Mouse (Mus musculus) right cerebral cortex, postnatal 10 days (tissue): Measurements from ENCODE around the gene Csgalnact2.
A peak's percentile ranks its signal among the peaks of the same experiment; 100 is the strongest.

ENCODE experiments used
- DNase-seq, 2 experiments: peaks; one replicate each; pipeline ENCODE4 v3.0.0; 2021; ENCODE audit warnings: low spot score in 2 of 2

Gene Csgalnact2

DNA sequence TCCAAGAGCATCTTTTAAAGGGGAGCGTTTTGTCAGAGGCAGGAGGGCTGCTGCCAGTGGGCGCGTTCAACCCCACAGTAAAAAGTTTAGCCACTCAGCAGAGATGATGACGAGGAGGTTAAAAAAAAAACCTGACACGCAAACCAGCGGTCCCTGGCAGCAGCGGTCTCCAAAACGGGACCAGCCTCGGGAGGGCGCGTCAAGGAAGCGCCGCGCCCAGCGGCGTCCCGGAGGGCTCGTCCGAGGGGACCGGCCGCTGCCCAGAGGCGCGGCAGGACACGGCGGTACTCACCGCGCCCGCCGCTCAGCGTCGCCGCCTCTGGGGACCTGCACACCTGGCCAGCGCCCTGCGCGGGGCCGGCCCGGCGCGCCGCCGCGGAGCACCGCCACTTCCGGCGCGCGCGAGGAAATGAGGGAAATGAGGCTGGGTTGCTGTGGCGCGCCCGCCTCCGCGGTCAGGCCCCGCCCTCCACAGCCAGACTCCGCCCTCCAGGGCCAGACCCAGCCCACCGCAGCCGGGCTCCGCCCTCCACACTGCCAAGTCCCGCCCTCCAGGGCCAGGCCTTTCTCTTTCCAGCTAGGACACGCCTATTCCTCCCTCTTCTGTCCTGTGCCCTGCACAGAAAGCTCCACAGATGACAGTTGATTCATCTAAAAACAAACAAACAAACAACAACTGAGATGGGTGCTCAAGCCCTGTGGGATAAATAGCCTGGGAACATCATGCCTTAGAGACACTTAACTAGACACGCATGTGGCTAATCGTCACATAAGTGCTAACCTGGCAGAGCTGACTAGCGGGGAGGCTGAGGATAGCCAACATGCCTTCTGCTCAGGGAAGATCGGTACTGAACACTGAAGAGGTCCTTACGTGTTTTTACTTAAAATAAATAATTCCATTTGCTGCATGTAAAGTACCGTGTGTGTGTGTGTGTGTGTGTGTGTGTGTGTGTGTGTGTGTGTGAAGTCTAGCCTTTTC, at the start of gene Csgalnact2:
TSS of gene Csgalnact2 (minus strand) at position 410 of the 979 bp plus-strand sequence.
- peak; percentile 93 to 94 for DNase-seq

DNA sequence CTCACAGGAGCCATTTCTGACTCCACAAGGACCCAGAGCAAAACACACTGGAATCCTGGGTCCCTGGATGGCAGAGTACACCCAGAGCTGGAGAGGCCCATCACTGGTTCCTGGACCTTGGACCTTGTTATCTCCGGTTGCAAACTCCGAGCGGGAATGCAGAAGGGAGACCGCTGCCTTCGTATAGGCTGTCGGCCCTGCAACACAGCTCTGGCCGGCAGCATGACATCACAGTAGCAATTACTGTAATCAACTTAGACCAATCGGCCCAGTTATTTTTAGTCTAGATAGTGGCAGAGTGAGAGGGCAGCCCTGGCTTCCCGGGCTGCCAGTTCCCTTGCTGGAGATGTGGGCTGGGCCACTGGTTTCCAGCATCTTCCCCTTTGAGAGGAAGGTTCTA, 49.7 kb upstream of the Csgalnact2 start:
- DNase-seq = no peak

DNA sequence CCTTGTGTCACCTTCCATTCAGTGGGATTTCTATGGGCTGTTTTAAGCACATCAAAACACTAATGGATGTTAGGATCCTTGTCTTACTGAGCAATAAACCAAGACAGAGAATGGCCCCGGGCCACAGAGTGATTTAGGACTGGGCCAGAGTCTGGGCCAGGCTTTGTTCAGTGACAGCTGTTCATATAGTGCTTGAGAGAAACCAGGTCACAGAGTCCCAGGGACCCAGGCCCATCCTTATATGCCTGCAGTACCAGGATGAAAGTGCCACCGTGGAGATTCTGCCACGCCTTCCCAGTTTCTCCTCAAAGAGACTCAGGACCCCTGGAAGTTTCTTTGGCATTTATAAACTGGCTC, 48.3 kb upstream of the Csgalnact2 start:
- DNase-seq = no peak

DNA sequence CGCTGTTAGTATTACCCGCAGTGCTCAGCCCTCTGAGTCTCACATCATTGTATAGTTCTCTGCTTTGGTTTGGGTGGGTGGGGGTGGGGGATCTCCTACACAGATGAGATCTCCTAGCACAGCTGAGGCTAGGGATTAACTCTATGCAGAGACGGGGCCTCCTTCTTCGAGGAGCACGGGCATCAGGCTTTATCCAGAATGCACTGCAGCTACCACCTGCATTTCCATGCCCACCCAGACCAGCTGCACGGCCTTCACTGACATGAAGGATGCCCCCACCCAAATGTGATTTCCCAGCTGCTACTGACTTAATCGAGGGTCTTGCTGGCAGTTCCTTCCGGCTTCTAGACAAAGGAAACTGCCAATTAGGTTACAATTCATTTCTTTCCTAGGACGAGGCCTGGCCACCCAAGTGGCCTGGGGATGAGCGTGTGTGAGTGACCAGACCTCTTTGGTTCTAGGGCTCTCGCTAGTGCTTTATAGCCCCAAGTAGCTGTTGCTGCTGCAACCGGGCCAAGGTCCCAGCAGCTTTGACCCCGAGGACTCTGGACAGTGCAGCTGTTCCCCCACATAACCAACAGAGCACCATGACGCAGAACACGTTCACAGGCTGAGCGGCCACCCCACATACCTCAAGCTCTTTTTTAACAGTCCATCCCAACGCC, 47.8 kb upstream of the Csgalnact2 start:
- no peak for DNase-seq

DNA sequence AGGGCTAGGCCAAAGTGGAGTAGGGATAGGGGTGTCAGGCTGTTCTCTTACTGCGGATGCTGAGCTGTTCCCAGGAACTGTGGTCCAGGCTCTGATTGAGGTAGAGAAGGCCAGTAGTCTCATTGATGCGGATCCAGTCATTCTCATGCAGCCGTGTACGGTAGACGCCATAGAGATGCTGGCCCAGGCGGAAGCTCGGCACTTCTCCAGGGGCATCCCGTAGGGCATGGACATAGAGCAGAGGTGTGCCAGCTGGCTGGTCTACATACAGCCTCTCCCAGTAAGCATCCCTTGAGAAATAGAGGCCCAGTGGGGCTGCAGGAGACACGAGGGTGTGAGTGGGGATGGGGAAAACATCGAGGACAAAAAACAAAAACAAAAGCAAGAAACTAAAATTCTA, 45.2 kb upstream of the Csgalnact2 start:
- DNase-seq = no peak

DNA sequence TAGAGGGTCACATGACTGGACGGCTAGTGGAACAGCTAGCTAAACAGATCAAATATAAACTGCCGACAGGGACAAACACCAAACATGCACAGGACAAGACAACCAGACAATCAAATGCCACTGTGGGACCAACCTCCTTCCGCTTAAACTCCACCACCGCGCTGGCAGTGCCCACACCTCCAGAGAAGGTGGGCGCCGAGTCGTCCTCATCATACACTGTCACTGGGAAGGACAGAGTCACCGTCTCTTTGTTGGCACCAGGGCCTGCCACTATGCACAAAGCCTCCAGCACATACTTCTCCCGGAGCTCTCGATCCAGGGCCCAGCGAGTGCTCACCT, 41.1 kb upstream of the Csgalnact2 start:
- DNase-seq = no peak

DNA sequence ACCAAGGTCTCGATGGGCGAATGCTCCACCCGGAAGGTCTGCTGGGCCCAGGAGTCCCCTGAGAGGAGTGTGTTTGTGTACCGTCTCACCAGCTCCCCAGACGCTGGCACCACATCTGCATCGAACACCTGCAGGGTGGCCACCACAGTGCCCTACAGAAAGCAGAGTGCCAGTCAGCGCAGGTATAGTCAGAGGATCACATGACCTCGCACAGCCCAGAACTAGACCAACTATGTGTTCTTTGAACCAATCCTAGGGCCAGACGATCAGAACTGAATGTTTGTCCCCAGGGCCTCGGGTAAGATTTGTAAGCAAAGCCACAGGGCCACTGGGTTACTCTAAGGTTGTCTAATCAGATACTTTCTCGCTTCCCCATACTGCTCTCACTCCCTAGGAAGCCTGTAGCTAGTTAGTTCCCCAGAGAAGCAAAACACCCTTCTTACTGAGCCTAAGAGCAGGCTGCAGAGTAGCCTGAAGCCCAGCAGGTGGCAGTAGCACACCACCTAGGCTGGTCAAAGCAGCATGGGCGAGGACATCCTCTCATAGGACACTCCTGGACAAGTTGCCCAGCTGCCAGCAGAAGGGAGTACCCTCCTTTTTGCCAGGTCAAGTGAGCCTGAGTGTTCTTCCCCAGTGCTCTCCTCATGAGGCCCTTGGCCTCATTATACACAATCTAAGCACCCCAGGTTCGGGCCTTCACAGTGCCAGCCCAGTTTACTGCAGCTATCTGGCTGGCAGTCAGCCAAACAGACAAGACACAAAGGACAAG, 40.6 kb upstream of the Csgalnact2 start:
- DNase-seq = peak; percentile 78 to 83

DNA sequence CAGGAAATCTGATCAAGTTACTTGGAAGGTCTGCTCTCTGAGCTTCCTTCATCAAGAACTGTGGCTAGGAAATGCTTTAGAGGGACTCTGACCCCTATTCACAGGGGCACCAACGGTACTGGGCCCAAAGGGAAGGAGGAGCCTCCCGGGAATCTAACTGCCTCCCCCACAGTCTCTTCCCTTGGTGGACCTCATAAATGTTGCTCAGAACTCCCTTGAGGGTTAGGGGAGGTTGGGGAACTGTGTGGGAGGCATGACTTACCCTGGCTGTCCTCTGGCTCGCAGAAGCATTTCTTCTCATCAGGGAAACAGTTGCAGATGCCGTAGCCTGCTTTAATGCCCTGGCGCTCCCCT, 35.0 kb upstream of the Csgalnact2 start:
- DNase-seq = peak in 1 of 2 experiments; percentile 7

DNA sequence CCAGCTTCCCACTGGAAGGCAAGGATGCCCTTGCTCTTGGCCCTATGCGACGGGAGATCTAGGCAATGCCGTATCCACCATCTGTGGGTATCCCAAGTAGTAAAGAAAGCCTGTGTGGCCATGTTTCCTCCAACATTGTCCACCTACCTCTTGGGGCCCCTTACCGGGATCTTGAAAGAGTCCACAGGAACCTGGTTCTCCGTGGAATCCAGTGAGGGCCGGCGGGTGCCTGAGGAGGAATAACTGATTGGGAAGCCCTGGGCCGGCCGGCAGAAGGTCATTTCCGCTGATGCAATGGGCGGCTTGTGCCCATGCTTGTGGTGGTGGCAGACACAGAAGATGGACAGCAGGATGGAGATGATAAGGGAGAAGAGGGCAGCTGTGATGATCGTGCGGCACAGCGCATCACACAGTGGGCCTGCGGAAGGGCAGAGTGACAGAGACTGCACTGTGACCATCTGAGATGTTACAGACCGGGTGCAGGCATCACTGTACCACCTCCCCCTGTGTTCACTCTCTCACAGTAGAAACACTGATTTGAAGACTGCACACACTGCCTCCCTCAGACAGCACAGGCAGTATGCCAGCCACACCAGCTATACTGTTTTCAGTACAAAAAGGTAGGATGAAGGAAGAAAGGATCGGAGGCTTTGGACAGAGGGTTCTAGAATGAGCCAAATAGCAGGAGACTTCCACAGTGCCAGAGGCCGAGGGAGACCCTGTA, 34.5 kb upstream of the Csgalnact2 start:
- DNase-seq = no peak

DNA sequence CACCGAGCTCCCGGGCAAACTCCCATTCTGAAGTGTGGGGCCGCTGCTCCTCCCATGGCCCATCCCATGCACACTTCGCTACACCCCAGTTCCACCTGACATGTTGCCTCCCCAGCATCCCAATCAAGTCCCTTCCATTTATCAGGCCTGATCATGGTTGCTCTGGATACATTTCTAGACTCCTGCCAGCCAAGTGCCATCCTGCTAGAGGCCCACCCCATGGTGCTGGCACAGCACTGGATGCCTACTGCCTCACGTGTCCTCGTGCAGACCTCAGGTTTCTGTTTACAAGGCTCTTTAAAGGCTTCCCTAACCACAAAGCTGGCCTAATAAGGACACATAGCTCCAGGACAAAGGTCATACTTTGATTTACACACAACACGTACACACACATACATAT, 32.4 kb upstream of the Csgalnact2 start:
- DNase-seq = no peak

DNA sequence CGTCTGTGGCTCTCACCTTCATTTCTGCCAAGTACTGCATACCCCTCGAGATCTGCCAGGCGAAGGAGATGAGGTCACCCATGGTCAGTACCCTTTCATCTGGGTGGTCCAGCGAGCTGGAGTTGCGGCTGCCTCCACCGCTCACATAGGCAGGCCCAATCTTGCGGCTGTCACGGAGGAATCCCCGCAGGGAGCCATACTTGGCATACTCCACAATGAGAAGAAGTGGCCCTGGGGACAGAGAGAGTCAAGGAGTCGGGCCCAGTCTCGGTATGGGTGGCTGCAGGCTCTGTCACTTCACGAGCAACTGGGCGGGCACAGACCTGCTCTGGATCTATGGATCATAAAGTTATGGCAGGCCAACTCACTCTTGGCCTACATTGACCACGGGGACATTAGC, 29.2 kb upstream of the Csgalnact2 start:
- DNase-seq = no peak

DNA sequence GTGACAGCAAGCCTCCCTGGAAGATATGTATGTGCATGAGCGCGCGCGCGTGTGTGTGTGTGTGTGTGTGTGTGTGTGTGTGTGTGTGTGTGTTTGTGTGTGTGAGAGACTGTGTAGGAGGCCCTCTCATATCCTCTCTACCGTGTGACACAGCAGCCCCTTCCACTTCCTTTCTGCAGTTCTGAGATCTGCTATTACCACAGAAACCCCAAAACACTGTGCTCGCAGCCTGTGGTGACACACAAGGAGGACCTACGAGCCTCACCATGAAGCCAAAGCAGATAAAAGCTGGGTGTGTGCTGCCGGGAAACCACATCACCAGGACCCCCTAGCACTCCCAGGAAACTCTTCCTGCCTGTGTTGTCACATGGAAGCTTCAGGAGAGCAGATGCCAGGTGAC, 28.1 kb upstream of the Csgalnact2 start:
- DNase-seq = no peak

DNA sequence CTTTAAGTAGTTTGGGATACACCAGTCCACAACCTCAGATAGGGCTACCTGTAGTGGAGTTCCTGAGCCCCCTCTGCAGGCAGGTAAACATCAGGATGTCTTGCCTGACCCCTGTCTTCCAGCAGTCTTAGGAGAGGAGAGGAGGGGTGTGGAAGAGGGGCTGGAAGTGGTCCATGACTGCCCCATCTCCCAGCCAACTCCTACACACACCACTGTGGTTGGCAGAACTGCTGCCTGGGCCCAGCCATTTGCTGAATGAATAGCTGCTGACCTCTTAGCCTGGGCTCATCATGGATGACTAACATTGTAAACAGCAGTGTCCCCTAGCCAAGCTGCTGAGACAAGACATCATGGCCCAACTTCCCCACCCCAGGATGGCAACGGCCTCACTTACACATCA, 26.6 kb upstream of the Csgalnact2 start:
- no peak for DNase-seq

DNA sequence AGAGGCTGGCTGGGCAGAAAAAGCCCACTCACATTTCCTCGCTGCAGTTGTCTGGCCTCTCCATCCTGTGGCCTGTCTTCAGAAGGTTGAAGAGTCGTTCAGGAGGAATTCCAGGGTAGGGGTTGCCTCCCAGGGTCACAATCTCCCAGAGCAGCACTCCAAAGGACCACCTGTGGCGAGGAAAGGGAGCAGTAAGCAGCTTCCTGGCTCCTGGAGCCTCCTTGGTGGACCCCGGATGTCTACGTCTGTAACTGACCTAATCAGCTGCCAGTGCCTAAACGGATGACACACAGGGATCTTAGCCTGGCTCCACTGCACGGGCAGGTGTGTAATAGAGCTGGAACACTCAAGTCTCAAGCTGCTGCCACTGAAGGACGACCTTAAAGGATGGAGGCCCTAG, 25.8 kb upstream of the Csgalnact2 start:
- DNase-seq = no peak

DNA sequence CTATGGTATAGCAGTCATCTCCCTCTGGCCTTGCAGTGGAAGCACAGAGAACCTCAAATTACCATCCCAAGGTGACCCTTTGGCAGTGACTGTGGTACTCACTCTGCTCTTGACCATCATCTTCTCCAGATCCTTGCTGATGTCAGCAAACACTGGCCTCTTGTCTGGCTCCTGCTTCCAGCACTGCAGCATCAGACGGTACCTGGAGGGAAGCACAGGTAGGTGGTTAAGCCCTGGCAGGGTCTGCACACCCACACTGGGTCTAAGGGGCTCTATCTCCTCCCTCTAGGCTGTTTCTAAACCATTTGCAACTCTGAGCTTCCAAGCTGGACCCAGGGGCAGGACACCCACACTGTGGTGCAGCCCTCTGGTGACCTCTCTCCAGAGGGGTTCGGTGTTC, 24.1 kb upstream of the Csgalnact2 start:
- no peak for DNase-seq

DNA sequence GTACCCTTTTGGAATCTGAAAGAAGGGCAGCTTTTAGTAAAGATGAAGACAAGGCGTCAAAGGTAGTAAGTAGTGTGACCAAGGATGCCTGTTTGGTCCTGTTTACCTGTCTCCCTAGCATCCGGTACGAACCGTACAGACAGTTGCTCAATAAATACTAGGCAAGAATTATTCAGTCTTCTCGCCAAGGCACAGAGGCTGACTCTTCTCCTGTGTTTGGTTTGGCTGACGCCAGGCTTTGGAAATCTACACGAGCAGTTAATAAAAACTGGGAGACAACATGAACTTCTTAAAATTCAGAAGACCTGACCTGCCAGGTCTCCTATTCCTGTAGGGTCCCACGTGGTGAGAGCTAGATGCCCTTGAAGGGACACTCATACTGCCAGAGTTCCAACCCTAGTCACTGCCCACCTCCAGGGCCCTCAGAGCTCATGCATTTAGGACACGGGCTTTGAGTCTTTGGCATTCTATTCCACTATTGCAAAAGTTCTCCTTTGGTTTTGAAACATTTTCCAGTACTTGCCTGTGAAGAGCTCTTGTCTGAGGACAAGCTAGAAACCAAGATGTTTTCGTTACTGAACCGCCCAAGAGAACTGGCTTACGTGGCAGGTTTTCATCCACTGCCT, 23.6 kb upstream of the Csgalnact2 start:
- no peak for DNase-seq

DNA sequence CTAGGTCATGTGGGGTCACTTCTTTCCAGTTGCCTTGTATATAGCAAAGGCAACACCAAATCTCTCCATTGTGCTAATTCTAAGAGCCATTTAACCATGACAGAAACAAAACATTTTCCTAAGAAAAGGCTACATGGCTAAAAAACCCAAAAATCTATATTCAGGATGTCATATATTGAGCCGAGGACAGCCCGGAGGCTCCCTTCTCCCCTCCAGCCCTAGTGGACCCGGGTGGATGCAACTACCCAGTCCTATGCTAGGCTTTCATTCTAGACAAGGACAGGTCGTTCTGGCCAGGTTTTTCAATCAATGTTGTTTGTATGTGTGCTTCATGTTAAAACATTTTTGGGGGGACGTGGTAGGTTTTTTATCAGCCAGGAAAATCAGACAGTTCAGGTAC, 14.2 kb upstream of the Csgalnact2 start:
- DNase-seq = no peak

DNA sequence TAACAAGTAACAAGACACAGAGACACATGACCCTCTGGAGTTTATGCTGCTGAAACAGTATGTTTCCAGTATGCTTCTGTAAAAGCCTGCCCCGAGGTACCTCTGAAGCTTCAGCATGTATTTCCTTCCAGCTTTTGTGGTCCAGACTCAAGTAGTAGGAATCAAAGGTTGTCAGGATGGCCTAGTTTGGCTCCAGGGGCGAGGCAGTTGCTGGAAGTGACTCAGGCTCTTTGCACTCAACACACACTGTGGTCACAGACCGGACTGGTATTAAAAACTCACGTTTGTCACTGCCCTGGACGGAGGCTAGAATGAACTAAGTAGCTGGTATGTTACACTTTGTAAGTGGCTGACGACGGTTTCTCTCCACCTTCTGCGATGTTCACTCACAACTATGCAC, 12.0 kb upstream of the Csgalnact2 start:
- no peak for DNase-seq

DNA sequence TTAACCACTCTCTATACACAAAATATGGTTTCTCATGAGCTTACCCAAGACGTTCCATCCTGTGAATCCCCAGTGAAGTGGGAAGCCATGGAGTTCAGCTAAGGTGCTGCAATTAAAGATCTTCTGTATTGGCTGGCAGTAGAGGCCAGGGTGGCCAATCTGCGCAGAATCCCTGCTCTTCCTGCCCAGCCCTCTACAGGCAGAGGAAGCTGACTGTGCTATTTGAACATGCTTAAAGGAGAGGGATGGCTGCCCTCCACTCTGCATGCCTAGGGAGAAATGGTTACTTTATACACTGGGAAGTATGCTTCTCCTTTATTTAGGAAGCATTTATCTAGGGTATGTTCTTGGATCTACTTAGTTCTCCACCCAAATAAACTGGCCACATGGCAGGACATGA, 11.6 kb upstream of the Csgalnact2 start:
- DNase-seq = no peak

DNA sequence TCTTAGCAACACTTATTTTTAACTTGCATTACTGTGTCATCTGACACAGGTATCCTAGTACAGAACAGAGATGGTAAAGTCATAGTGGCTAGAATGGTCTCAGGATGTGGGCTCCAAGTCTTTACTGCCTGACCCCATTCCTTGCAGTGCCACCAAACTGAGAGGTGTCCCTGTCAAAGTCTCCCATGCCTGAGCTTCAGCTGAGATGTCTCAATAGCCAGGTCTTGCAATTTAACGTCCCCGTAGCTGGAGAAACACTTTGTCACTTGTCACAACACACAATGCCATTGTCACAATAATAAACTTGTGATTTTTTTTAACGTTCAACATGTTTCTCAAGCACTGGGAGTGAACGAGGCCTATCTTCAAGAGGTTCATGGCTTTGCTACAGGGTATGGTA, 11.2 kb upstream of the Csgalnact2 start:
- no peak for DNase-seq

DNA sequence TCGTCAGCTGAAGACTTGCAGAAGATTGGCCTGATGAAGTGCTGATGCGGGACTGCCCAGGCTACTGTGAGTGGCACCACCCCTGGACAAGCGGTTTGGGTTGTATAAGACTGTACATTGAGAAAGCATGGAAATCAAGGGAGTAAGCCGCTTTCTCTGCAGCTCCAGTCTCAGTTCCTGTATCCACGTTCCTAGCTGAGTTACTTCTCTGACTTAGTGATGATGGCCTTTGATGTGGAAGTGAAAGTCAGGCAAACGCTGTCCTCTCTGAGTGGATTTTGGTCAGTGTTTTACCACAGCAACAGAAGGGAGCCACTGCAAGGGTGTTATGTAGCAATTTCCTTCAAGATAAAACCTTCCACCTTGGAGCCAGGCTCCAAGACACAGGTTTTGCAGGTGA, 2.0 kb upstream of the Csgalnact2 start:
- DNase-seq = no peak

DNA sequence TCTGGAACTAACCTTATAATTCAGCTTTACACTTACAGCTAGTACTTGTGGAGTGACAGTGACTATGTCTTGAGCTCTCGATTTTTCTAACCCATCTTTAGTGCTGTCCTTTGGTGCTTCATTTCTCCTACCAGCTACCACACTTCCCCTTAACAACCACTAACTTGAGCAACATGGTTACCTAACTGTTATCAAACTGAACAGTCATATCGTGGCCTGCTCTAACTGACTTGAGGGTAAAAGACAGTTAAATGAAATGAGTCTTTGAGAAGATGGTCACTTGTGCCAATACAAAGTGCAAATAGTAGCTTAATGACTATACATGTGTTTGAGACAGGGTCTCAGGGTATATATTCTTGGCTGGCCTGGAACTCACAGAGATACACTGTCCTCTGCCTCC, 1.8 kb downstream of the Csgalnact2 start:
- DNase-seq = no peak
